Mouse (Mus musculus): Measurements from ENCODE around the gene Prr15l. TPM values are rescaled to one million over a fixed set of nuclear protein-coding genes. Genes with fewer than 3 reads are reported as not detected.

Prr15l gene
- total RNA-seq, 4 experiments from 2014 or later = not detected

GRCm38 (mm10) chr11:96917415-96917814 is 10.5 kb upstream of the Prr15l start:
- no peak for DNase-seq (ENCODE audit: low spot score in 2 of 2)

GRCm38 (mm10) chr11:96919003-96919402 is 8.9 kb upstream of the Prr15l start:
- DNase-seq (ENCODE audit: low spot score in 2 of 2) = no peak

- DNase-seq (ENCODE audit: low spot score in 2 of 2) = no peak
Observed at GRCm38 (mm10) chr11:96924861-96925260, 3.0 kb upstream of the Prr15l start.

- no peak for DNase-seq (ENCODE audit: low spot score in 2 of 2)
Observed at GRCm38 (mm10) chr11:96925469-96926148, 2.3 kb upstream of the Prr15l start.

GRCm38 (mm10) chr11:96926587-96926986 is 1.3 kb upstream of the Prr15l start:
- no peak for DNase-seq (ENCODE audit: low spot score in 2 of 2)

GRCm38 (mm10) chr11:96928691-96929090 is 787 bp downstream of the Prr15l start:
- DNase-seq (ENCODE audit: low spot score in 2 of 2) = no peak

GRCm38 (mm10) chr11:96929096-96929765 is 1.3 kb downstream of the Prr15l start:
- DNase-seq (ENCODE audit: low spot score in 2 of 2) = no peak

GRCm38 (mm10) chr11:96929766-96930331 is 1.9 kb downstream of the Prr15l start:
- DNase-seq (ENCODE audit: low spot score in 2 of 2) = no peak

- no peak for DNase-seq (ENCODE audit: low spot score in 2 of 2)
Observed at GRCm38 (mm10) chr11:96931327-96932062, 3.6 kb downstream of the Prr15l start.

- DNase-seq (ENCODE audit: low spot score in 2 of 2) = no peak
Observed at GRCm38 (mm10) chr11:96933562-96934276, 5.8 kb downstream of the Prr15l start.

- DNase-seq (ENCODE audit: low spot score in 2 of 2) = peak; percentile 49 to 63
Observed at GRCm38 (mm10) chr11:96934921-96935356, 7.0 kb downstream of the Prr15l start.

- no peak for DNase-seq (ENCODE audit: low spot score in 2 of 2)
Observed at GRCm38 (mm10) chr11:96935872-96936650, 8.2 kb downstream of the Prr15l start.

- no peak for DNase-seq (ENCODE audit: low spot score in 2 of 2)
Observed at GRCm38 (mm10) chr11:96937549-96938425, 9.9 kb downstream of the Prr15l start.

GRCm38 (mm10) chr11:96938426-96938800 is 10.5 kb downstream of the Prr15l start:
- no peak for DNase-seq (ENCODE audit: low spot score in 2 of 2)

- DNase-seq (ENCODE audit: low spot score in 2 of 2) = no peak
Observed at GRCm38 (mm10) chr11:96940578-96941465, 12.9 kb downstream of the Prr15l start.

GRCm38 (mm10) chr11:96941989-96942590 is 14.2 kb downstream of the Prr15l start:
- no peak for DNase-seq (ENCODE audit: low spot score in 2 of 2)

- DNase-seq (ENCODE audit: low spot score in 2 of 2) = peak; percentile 89 to 95
Observed at GRCm38 (mm10) chr11:96943746-96944304, 15.9 kb downstream of the Prr15l start, which contains the start of gene Pnpo. Gene Pnpo (minus strand): TSS chr11:96943986.
